8 mouse cellular contexts compared by ENCODE assay signal in genomic region chr13:59431124-59431864, GRCm38 (mm10).
DNase-seq lines count a peak whose midpoint lies in the region; ATAC-seq and TF ChIP-seq lines count a peak whose summit lies in the region.

No protein-coding gene starts in this region.

- DNase-seq in heart, adult 18-20 months, result peak; percentile 50 to 60
- no peak for DNase-seq in heart, postnatal 25 days (ENCODE audit: low spot score)
- peak; percentile 92 for DNase-seq in brain, embryonic 14.5 days (ENCODE audit: low read depth)
- DNase-seq in forebrain, embryonic 10.5 days (ENCODE audit: extremely low spot score, low spot score), result no peak
- peak; percentile 45 for DNase-seq in hindbrain, embryonic 11.5 days (ENCODE audit: low spot score)
- peak; percentile 27 for DNase-seq in ovary, postnatal 14 days (ENCODE audit: low spot score)

- no peak for TF ChIP-seq CTCF in brain, embryonic 14.5 days (IDR thresholded peaks at IDR 0.05; ENCODE audit: borderline replicate concordance, extremely low read depth, insufficient read depth, insufficient read length)

- H3K4me1 ChIP-seq in forebrain, embryonic 10.5 days, result peaks cover 3% of the 10 kb centered on the region; the same call in 1 of the 2 replicates
- no peaks in the 10 kb centered on the region for H3K4me1 ChIP-seq in hindbrain, embryonic 11.5 days (replicated peaks; ENCODE audit: control insufficient read depth, insufficient read depth, low read length)
- peaks cover 9% of the 10 kb centered on the region for H3K4me1 ChIP-seq in limb, embryonic 12.5 days (replicated peaks)

- 81% methylated on average over 18 of the region's 18 CpGs for WGBS in forebrain, embryonic 10.5 days
- 70% methylated on average over 18 of the region's 18 CpGs for WGBS in hindbrain, embryonic 11.5 days
- 30% methylated on average over 18 of the region's 18 CpGs for WGBS in limb, embryonic 12.5 days

- H3K27ac ChIP-seq in forebrain, embryonic 10.5 days, result peak overlapping the region; percentile 35; the same call in 1 of the 2 replicates
- H3K27ac ChIP-seq in hindbrain, embryonic 11.5 days (ENCODE audit: low read depth, low read length), result no peak overlapping the region
- H3K27ac ChIP-seq in limb, embryonic 12.5 days, result no peak overlapping the region

- no peak for TF ChIP-seq POLR2A in brain, embryonic 14.5 days (IDR thresholded peaks at IDR 0.05; ENCODE audit: borderline replicate concordance, extremely low read depth, insufficient read depth, insufficient read length, poor library complexity, severe bottlenecking)

- H3K9ac ChIP-seq in hindbrain, embryonic 11.5 days (ENCODE audit: low read depth, low read length), result no peak overlapping the region
- H3K9ac ChIP-seq in limb, embryonic 12.5 days (replicated peaks), result 0 out of 2 replicates have a peak overlapping the region, but pooled peaks have one; percentile 18

- no peak for ATAC-seq in hindbrain, embryonic 11.5 days (ENCODE audit: low FRiP score)
- no peak for ATAC-seq in limb, embryonic 12.5 days (ENCODE audit: insufficient number of reproducible peaks, insufficient read depth, low FRiP score, low TSS enrichment, low read depth)
- no peak for ATAC-seq in megakaryocyte, adult 5-6 weeks (ENCODE audit: poor library complexity, severe bottlenecking)

- no peak overlapping the region for H3K4me3 ChIP-seq in forebrain, embryonic 10.5 days
- no peak overlapping the region for H3K4me3 ChIP-seq in hindbrain, embryonic 11.5 days (ENCODE audit: low read depth, low read length)
- peak overlapping the region; percentile 19 for H3K4me3 ChIP-seq in limb, embryonic 12.5 days (replicated peaks)

- intact Hi-C loops in heart, postnatal 25 days (cut with DNase I), result no loop called here

- no peaks in the 10 kb centered on the region for H3K36me3 ChIP-seq in forebrain, embryonic 10.5 days (replicated peaks)
- H3K36me3 ChIP-seq in hindbrain, embryonic 11.5 days (ENCODE audit: control insufficient read depth, insufficient read depth, low read length), result no peaks in the 10 kb centered on the region
- H3K36me3 ChIP-seq in limb, embryonic 12.5 days, result no peaks in the 10 kb centered on the region

- H3K27me3 ChIP-seq in forebrain, embryonic 10.5 days (ENCODE audit: poor library complexity, severe bottlenecking), result no peaks in the 10 kb centered on the region
- no peaks in the 10 kb centered on the region for H3K27me3 ChIP-seq in hindbrain, embryonic 11.5 days (ENCODE audit: control insufficient read depth, insufficient read depth, low read length)
- H3K27me3 ChIP-seq in limb, embryonic 12.5 days, result no peaks in the 10 kb centered on the region

- H3K4me2 ChIP-seq in hindbrain, embryonic 11.5 days (replicated peaks; ENCODE audit: low read depth, low read length), result no peak overlapping the region
- H3K4me2 ChIP-seq in limb, embryonic 12.5 days, result peak overlapping the region; percentile 48

- H3K9me3 ChIP-seq in forebrain, embryonic 10.5 days, result peaks cover 7% of the 10 kb centered on the region; the same call in 1 of the 2 replicates
- no peaks in the 10 kb centered on the region for H3K9me3 ChIP-seq in hindbrain, embryonic 11.5 days (ENCODE audit: control insufficient read depth, low read length)
- H3K9me3 ChIP-seq in limb, embryonic 12.5 days, result no peaks in the 10 kb centered on the region

Comparison
In these comparisons a context has a peak if more than half of its experiments do, and no peak if none do; other contexts are left out.
1. DNase-seq: peak in heart, adult 18-20 months (2 of 2), brain, embryonic 14.5 days (single experiment), hindbrain, embryonic 11.5 days (single experiment) and ovary, postnatal 14 days (single experiment); none in heart, postnatal 25 days (single experiment) and forebrain, embryonic 10.5 days (single experiment).